In genomic region chr5:28459456-28460225, GRCm38 (mm10) we compare ENCODE assay signal across 10 mouse cellular contexts. TPM values are rescaled to one million over a fixed set of nuclear protein-coding genes. Genes with fewer than 3 reads are reported as not detected.
DNase-seq lines count a peak whose midpoint lies in the region; ATAC-seq lines count a peak whose summit lies in the region.
"Had no signal": no experiment of that assay in that cellular context is flagged by ENCODE, and none has a peak within 500 bp of the region (broad histone marks: within the 10 kb centered on the region; RNA-seq: fewer than 3 reads in every experiment).

No protein-coding gene starts in this region.

- no peak overlapping the region for H3K4me3 ChIP-seq in hindbrain, embryonic 15.5 days

- no peak overlapping the region for H3K27ac ChIP-seq in hindbrain, embryonic 15.5 days (replicated peaks)

- peaks cover 87% of the 10 kb centered on the region for H3K27me3 ChIP-seq in hindbrain, embryonic 15.5 days

- H3K4me2 ChIP-seq in hindbrain, embryonic 15.5 days, result peak overlapping the region; percentile 85

- peak; percentile 40 for DNase-seq in testis, postnatal 10 days (ENCODE audit: low spot score)
- DNase-seq in testis, postnatal 14 days (ENCODE audit: low spot score), result no peak
- peak; percentile 86 for DNase-seq in lung, postnatal 36 days
- peak; percentile 9 for DNase-seq in urinary bladder, postnatal 25 days (ENCODE audit: low spot score)
- no peak for DNase-seq in thymus, adult 18-20 months
- no peak for DNase-seq in cerebellum, adult 11 months
- DNase-seq in cerebellum, postnatal 14 days, result no peak
- DNase-seq: liver, postnatal 0 days had no signal

- no peaks in the 10 kb centered on the region for H3K36me3 ChIP-seq in hindbrain, embryonic 15.5 days

- H3K9me3 ChIP-seq in hindbrain, embryonic 15.5 days, result no peaks in the 10 kb centered on the region

- peaks cover 51% of the 10 kb centered on the region for H3K4me1 ChIP-seq in hindbrain, embryonic 15.5 days (replicated peaks)

- peak; percentile 45; the same call in 1 of the 2 replicates for ATAC-seq in hindbrain, embryonic 15.5 days (ENCODE audit: low FRiP score, low read depth)
- ATAC-seq: liver, postnatal 0 days had no signal

- 2% methylated on average over 41 of the region's 41 CpGs for WGBS in hindbrain, embryonic 15.5 days

- H3K9ac ChIP-seq in hindbrain, embryonic 15.5 days, result no peak overlapping the region
- H3K9ac ChIP-seq: liver, postnatal 0 days had no signal

RNA-seq across cellular contexts. Expression of gene Shh, which starts 7.4 kb away (rescaled TPM):
- 1.5 and 2.0 TPM in 2 replicates for polyA plus RNA-seq in hindbrain, embryonic 15.5 days (2015; fragmentation: Nextera tagmentation; extraction: Ambion mirVana)
- polyA plus RNA-seq: heart, postnatal 0 days; liver, postnatal 0 days had no signal

Comparison
In these comparisons a context has a peak if more than half of its experiments do, and no peak if none do; other contexts are left out.
1. DNase-seq: peak in testis, postnatal 10 days (single experiment), lung, postnatal 36 days (single experiment) and urinary bladder, postnatal 25 days (single experiment); none in testis, postnatal 14 days (single experiment), thymus, adult 18-20 months (0 of 2), cerebellum, adult 11 months (single experiment) and cerebellum, postnatal 14 days (0 of 2).